Mouse (Mus musculus): Measurements from ENCODE around the gene Tomm40. TPM values are rescaled to one million over a fixed set of nuclear protein-coding genes. Genes with fewer than 3 reads are reported as not detected.

Tomm40 gene
- polyA plus RNA-seq, 1 experiment from 2014 or later = 210 TPM

DNA sequence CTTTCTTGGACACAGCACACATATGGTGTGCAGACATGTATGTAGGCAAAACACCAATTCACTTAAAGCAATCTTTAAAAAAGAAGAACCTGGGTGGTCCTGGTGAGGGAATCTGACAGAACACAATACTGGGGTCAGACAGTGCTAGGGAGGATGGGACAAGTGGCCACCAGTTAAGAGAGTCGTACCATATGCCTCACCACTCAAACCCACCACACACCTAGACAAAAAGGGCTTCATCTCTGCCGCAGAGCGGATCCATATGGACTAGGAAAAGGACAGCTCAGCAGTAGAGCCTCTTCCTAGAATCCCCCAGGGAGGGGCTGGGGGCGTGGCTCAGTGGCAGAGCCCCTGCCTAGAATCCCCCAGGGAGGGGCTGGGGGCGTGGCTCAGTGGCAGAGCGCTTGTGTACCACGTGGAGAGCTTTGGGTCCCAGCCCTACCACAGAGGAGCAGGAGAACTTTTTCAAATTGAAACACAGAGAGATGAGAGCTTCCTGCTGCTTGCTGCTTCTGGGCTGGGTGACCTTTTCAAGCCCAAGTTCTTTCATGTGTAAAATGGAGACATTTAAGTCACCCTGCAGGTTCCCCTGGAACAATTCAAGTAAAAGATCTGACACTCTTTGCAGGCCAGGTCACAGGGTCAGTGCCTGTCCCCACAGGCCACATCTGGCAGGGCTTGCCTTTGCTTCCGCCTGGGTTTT is 26.2 kb upstream of the Tomm40 start:
- Histone ChIP-seq H3K27me3 (ENCODE audit: low read depth, poor library complexity, severe bottlenecking) (no peaks in the 10 kb centered on the region), H3K36me3 (peaks cover 63% of the 10 kb centered on the region), H3K9me3 (replicated peaks) (0 out of 2 replicates have a peak, but pooled peaks cover 3% of the 10 kb centered on the region), H3K27ac (replicated peaks) (peak overlapping the region; percentile 57; the same call in 1 of the 2 replicates), H3K4me1 (peaks cover 40% of the 10 kb centered on the region), H3K4me3 (peak overlapping the region; percentile 11; the same call in 1 of the 2 replicates)
- WGBS = 16% methylated on average over 8 of the region's 8 CpGs
- peak; percentile 47 for DNase-seq (ENCODE audit: low spot score)

DNA sequence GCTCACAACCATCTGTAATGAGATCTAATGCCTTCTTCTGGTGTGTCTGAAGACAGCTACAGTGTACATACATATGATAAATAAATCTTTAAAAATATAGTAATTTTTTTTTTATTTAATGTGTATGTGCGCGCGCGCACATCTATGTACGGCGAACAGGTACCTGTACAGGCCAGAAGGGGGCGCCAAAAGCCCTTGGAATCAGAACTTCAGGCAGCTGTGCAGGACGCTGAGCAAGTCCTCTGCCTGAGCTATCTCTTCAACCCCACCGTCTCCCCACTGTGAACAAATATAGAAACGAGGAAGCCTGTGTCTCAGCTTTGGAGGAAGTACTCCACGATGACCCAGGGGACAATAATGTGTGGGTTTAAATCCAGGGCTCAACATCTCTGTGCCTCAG is 25.0 kb upstream of the Tomm40 start:
- 92% methylated on average over 11 of the region's 11 CpGs for WGBS
- DNase-seq (ENCODE audit: low spot score) = no peak
- H3K36me3 ChIP-seq = peaks cover 68% of the 10 kb centered on the region
- H3K9me3 ChIP-seq (replicated peaks) = 0 out of 2 replicates have a peak, but pooled peaks cover 3% of the 10 kb centered on the region
- H3K27ac ChIP-seq (replicated peaks) = no peak overlapping the region
- H3K4me3 ChIP-seq = no peak overlapping the region
- no peaks in the 10 kb centered on the region for H3K27me3 ChIP-seq (ENCODE audit: low read depth, poor library complexity, severe bottlenecking)
- H3K4me1 ChIP-seq = peaks cover 30% of the 10 kb centered on the region

DNA sequence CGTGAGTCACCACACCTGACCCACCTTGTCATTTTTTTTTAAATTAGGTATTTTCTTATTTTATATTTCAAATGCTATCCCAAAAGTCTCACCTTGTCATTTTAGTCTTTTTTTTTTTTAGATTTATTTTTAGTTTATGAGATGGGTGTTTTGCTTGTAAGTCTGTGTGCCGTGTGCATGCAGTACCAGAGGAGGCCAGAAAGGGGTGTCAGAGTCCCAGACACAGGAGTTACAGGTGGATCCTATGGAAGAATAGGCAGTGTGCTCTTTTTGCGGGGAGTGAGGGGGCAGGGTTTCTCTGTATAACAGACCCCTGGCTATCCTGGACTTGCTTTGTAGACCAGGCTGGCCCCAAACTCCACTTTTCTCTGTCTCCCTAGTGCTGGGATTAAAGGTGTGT is 23.5 kb upstream of the Tomm40 start:
- H3K4me3 ChIP-seq = no peak overlapping the region
- no peaks in the 10 kb centered on the region for H3K27me3 ChIP-seq (ENCODE audit: low read depth, poor library complexity, severe bottlenecking)
- H3K27ac ChIP-seq (replicated peaks) = no peak overlapping the region
- peaks cover 21% of the 10 kb centered on the region for H3K4me1 ChIP-seq
- H3K9me3 ChIP-seq (replicated peaks) = 0 out of 2 replicates have a peak, but pooled peaks cover 3% of the 10 kb centered on the region
- peaks cover 69% of the 10 kb centered on the region for H3K36me3 ChIP-seq
- 90% methylated on average over 3 of the region's 3 CpGs for WGBS
- no peak for DNase-seq (ENCODE audit: low spot score)

DNA sequence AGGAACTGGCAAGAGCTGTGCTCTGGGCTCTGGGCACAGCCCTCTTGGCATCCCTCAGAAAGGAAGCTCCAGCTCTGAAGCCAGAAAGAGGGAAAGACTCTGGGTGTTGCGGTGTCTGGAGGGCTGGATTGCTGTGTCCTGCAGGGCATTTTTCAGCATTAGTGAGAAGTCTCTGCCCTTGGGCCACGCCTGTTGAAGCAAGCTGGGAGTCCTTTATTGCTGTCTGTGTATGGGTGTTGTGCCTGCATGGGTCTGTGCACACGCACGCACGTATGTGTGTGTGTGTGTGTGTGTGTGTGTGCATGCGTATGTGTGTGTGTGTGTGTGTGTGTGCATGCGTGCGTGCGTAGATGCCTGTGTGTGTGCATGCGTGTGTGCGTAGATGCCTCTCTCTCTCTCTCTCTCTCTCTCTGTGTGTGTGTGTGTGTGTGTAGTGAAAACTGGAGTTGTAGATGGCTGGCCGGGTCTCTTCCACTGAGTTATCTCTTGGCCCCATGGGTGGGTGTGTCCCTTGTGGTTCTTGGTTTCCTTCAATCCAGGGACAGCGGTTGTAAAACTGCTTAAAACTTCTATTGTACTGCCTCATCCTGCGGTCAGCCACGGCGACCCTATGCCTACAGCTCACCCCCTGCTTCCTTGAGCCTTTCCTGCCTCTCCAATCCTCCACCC is 21.3 kb upstream of the Tomm40 start:
- peaks cover 79% of the 10 kb centered on the region for H3K36me3 ChIP-seq
- H3K27ac ChIP-seq (replicated peaks) = no peak overlapping the region
- no peak for DNase-seq (ENCODE audit: low spot score)
- 0 out of 2 replicates have a peak, but pooled peaks cover 3% of the 10 kb centered on the region for H3K9me3 ChIP-seq (replicated peaks)
- H3K27me3 ChIP-seq (ENCODE audit: low read depth, poor library complexity, severe bottlenecking) = no peaks in the 10 kb centered on the region
- WGBS = 88% methylated on average over 16 of the region's 16 CpGs
- peaks cover 9% of the 10 kb centered on the region for H3K4me1 ChIP-seq
- no peak overlapping the region for H3K4me3 ChIP-seq

DNA sequence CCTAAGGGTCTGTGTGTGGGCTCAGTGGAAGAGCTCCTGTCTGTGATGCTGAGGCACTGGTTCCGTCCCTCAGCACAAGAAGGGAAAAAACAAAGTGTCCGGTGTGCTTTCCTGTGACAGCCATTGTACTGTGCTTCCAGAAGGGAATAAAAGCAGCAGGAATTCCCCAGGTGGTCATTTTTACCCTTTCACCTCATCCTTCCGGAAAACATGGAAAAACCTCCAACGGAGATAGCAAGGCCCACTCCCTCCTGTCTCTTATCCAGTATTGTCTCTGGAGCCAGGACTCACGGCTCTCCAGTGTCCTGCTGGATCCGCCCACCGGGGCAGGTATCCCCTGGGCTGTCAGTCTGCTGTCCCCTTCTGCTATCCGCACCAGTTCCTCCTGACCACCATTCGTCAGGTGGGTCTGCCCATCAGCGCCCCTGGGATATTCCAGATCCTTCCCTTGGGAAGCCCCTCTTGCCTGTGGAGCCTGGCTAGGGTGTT is 19.0 kb upstream of the Tomm40 start:
- no peak overlapping the region for H3K4me3 ChIP-seq
- 88% methylated on average over 10 of the region's 10 CpGs for WGBS
- no peaks in the 10 kb centered on the region for H3K9me3 ChIP-seq (replicated peaks)
- H3K27ac ChIP-seq (replicated peaks) = no peak overlapping the region
- peaks cover 87% of the 10 kb centered on the region for H3K36me3 ChIP-seq
- H3K27me3 ChIP-seq (ENCODE audit: low read depth, poor library complexity, severe bottlenecking) = no peaks in the 10 kb centered on the region
- no peak for DNase-seq (ENCODE audit: low spot score)
- no peaks in the 10 kb centered on the region for H3K4me1 ChIP-seq

DNA sequence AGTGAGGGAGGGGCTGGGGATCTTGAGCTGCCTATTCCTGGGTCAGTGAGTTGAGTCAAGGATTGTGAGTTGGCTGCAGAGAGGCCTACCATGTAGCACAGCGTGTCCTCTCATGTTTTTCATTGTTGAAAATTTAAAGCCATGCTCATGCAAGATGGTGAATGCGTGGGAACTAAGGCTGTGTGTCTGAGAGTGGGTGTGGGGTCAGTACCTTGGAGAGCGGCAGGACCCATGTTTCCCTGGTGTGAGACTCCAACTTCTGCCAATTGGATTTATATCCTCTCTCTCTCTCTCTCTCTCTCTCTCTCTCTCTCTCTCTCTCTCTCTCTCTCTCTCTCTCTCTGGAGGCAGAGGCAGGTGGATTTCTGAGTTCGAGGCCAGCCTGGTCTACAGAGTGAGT is 11.3 kb upstream of the Tomm40 start:
- Histone ChIP-seq H3K4me3 (no peak overlapping the region), H3K27ac (replicated peaks) (no peak overlapping the region), H3K27me3 (ENCODE audit: low read depth, poor library complexity, severe bottlenecking) (no peaks in the 10 kb centered on the region), H3K4me1 (no peaks in the 10 kb centered on the region), H3K9me3 (replicated peaks) (peaks cover 5% of the 10 kb centered on the region), H3K36me3 (peaks cover 100% of the 10 kb centered on the region)
- 89% methylated on average over 4 of the region's 4 CpGs for WGBS
- DNase-seq (ENCODE audit: low spot score) = no peak

DNA sequence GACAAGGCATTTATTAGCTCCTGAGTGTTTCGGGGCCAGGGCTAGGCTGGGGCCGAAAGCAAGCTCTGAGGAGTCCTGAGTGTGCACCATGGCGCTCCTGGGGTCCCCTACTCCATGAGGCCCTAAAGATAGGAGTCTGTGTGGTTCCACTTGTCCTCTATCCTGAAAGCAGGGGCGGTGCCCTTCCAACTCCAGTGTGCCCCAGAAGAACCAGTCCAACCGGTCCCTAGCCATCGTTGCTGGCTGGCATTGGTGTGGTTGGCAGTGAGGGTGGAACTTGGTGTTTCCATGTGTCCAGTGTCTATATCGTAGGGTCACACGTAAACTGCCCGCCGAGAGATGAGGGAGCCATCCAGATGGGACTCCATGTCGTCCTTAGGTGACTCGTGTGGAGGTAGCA is 8.9 kb upstream of the Tomm40 start:
- H3K36me3 ChIP-seq = peaks cover 98% of the 10 kb centered on the region
- 95% methylated on average over 12 of the region's 12 CpGs for WGBS

DNA sequence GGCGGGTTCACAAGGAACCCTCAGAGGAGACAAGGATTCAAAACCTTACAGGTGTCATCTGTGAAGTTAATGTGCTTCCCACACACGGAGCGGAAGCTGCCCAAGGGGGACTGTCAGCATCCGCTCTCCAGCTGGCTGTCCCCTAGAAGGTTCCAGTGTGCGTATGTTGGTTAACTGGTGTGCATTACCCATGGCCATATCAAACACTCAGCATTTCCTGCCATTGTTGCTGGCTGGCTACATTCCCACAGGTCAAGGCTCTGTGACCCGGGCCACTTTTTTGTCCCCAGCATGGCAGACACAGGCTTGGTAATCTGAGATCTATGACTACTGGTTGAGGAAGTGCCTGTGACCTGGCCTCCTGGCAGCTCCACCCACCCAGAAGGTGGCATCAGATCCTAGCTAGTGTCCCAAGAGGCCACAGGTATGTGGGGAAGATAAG is 7.5 kb upstream of the Tomm40 start:
- Histone ChIP-seq H3K4me1 (no peaks in the 10 kb centered on the region), H3K9me3 (replicated peaks) (peaks cover 17% of the 10 kb centered on the region), H3K27ac (replicated peaks) (no peak overlapping the region), H3K27me3 (ENCODE audit: low read depth, poor library complexity, severe bottlenecking) (no peaks in the 10 kb centered on the region), H3K36me3 (peaks cover 88% of the 10 kb centered on the region), H3K4me3 (no peak overlapping the region)
- WGBS = 92% methylated on average over 6 of the region's 6 CpGs
- no peak for DNase-seq (ENCODE audit: low spot score)

More for the DNA sequence above, 8.9 kb upstream of the Tomm40 start:
- no peaks in the 10 kb centered on the region for H3K4me1 ChIP-seq
- no peaks in the 10 kb centered on the region for H3K27me3 ChIP-seq (ENCODE audit: low read depth, poor library complexity, severe bottlenecking)
- H3K27ac ChIP-seq (replicated peaks) = no peak overlapping the region
- no peak for DNase-seq (ENCODE audit: low spot score)
- no peak overlapping the region for H3K4me3 ChIP-seq
- peaks cover 17% of the 10 kb centered on the region for H3K9me3 ChIP-seq (replicated peaks)

DNA sequence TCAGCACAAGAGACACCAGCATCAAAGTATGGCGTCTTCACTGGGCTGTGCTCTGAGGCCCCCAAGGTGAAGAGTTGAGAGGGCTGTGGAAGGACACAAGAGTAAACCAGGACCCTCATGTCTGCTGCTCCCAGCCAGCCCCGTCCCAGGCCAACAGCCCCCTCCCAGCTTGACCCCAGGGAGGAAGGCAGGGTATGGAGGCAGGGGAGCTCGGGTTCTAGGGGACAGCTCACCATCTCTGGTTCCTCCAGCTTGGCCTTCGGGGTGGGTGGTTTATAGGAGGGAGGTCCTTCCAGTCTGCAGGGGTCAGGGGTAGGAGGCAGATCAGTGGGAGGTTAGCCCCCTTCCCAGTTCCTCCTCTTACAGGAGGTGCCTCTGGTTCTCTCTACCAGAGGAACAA is 4.0 kb upstream of the Tomm40 start:
- DNase-seq (ENCODE audit: low spot score) = no peak
- peaks cover 60% of the 10 kb centered on the region for H3K36me3 ChIP-seq
- no peak overlapping the region for H3K4me3 ChIP-seq
- peaks cover 17% of the 10 kb centered on the region for H3K4me1 ChIP-seq
- H3K27ac ChIP-seq (replicated peaks) = no peak overlapping the region
- 88% methylated on average over 4 of the region's 4 CpGs for WGBS
- H3K27me3 ChIP-seq (ENCODE audit: low read depth, poor library complexity, severe bottlenecking) = no peaks in the 10 kb centered on the region
- peaks cover 17% of the 10 kb centered on the region for H3K9me3 ChIP-seq (replicated peaks)

DNA sequence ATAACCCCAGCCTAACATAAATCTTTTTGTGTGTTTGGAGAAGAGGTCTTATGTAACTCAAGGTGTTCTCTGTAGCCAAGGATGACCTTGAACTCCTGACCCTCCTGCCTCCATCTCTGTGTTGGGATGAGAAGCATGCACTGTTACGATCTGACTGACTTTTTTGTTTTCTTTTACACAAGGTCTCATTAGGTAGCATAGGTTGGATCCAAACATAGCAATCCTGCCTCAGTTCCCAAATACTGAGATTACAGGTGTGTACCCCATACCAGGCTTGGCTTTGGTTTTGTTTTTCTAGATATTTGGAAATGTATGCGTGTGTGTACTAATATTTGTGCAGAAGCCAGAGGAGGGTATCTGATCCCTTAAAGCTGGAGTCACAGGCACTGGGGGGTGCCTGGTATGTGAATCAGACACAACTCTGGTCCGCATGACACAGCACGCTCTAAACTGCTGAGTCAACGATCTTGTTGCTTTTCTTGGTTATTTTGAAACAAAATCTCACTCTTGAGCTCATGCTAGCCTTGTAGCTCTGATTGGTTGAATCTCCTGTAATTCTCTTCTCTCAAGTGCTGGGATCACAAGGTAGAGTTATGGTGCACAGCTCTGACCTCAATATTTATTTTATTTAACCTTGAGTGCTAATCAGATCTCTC is 3.2 kb upstream of the Tomm40 start:
- Histone ChIP-seq H3K27ac (replicated peaks) (no peak overlapping the region), H3K36me3 (peaks cover 58% of the 10 kb centered on the region), H3K27me3 (ENCODE audit: low read depth, poor library complexity, severe bottlenecking) (no peaks in the 10 kb centered on the region), H3K9me3 (replicated peaks) (peaks cover 17% of the 10 kb centered on the region), H3K4me3 (no peak overlapping the region), H3K4me1 (peaks cover 25% of the 10 kb centered on the region)
- DNase-seq (ENCODE audit: low spot score) = no peak
- WGBS = 94% methylated on average over 5 of the region's 5 CpGs

DNA sequence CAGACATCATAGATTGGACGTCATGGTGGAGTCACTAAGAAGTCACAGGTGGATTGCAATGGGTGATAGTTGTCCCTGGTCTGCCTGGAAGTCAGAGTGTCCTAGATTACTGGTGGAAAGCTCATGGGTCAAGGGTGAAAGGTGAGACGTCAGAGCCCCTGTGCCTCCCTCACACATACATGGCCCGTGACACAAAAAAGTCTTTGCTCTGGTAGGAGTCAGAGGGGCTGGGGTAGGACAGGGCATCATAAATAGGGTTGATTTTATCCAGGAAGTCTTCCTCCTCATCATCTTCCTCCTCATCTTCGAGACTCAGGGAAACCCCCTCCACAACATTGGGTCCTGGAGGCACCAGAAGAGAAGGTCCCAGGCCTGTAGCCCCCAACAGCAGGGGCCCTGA is 2.1 kb upstream of the Tomm40 start:
- no peak for DNase-seq (ENCODE audit: low spot score)
- Histone ChIP-seq H3K27me3 (ENCODE audit: low read depth, poor library complexity, severe bottlenecking) (no peaks in the 10 kb centered on the region), H3K4me3 (0 out of 2 replicates have a peak overlapping the region, but pooled peaks have one; percentile 100), H3K27ac (replicated peaks) (no peak overlapping the region), H3K4me1 (peaks cover 25% of the 10 kb centered on the region), H3K9me3 (replicated peaks) (peaks cover 17% of the 10 kb centered on the region), H3K36me3 (peaks cover 58% of the 10 kb centered on the region)
- WGBS = 92% methylated on average over 4 of the region's 4 CpGs

DNA sequence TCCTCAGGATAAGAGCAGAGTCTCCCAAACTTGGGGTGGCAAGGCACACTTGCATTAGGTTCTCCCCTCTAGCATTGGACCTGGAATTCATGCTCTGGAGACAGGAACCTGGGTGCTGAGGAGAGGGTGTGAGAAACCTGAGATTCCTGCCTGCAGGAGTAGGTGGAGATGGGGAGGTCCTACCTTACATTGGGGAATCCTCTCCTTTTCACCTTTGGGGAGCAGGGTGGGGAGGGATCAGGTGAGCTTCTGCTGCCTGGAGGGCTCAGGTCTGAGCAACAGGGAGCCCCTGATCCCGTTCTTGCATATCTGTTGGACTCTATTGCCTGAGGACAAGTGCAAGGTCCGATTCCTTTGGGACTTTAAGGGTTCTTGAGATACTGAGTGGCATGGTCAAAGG is 1.6 kb upstream of the Tomm40 start:
- no peak for DNase-seq (ENCODE audit: low spot score)
- Histone ChIP-seq H3K9me3 (replicated peaks) (peaks cover 15% of the 10 kb centered on the region), H3K27ac (replicated peaks) (peak overlapping the region; percentile 89), H3K4me1 (peaks cover 25% of the 10 kb centered on the region), H3K4me3 (peak overlapping the region; percentile 100), H3K27me3 (ENCODE audit: low read depth, poor library complexity, severe bottlenecking) (no peaks in the 10 kb centered on the region), H3K36me3 (peaks cover 58% of the 10 kb centered on the region)
- WGBS = 78% methylated on average over 2 of the region's 2 CpGs
